Mouse (Mus musculus): ENCODE data around the gene Rsrp1. TPM values are rescaled to one million over a fixed set of nuclear protein-coding genes. Genes with fewer than 3 reads are reported as not detected.

Gene Rsrp1
- 506 and 565 TPM in 2 replicates for polyA plus RNA-seq (2014; fragmentation: Nextera tagmentation; extraction: Ambion mirVana)

- ATAC-seq (ENCODE audit: insufficient number of reproducible peaks, insufficient read depth, low FRiP score, low read depth) = peak; percentile 94
These were observed at the start of gene Rsrp1 for GRCm38 (mm10) chr4:134923258-134924018. Gene Rsrp1, plus strand, starts transcription at chr4:134923592.

GRCm38 (mm10) chr4:134876171-134876570 is 47.2 kb upstream of the Rsrp1 start:
- no peaks in the 10 kb centered on the region for H3K36me3 ChIP-seq (ENCODE audit: control insufficient read depth, insufficient read depth, low read length)
- no peak overlapping the region for H3K4me3 ChIP-seq (ENCODE audit: low read depth, low read length)
- WGBS = 74% methylated on average over 9 of the region's 9 CpGs
- H3K27me3 ChIP-seq (ENCODE audit: control insufficient read depth, insufficient read depth, low read length) = no peaks in the 10 kb centered on the region
- no peak for ATAC-seq (ENCODE audit: insufficient number of reproducible peaks, insufficient read depth, low FRiP score, low read depth)
- H3K27ac ChIP-seq (ENCODE audit: low read length) = no peak overlapping the region
- H3K9ac ChIP-seq (replicated peaks; ENCODE audit: low read depth, low read length) = no peak overlapping the region
- H3K4me1 ChIP-seq (ENCODE audit: control insufficient read depth, insufficient read depth, low read length) = 0 out of 2 replicates have a peak, but pooled peaks cover 4% of the 10 kb centered on the region
- H3K9me3 ChIP-seq (ENCODE audit: control insufficient read depth, low read depth, low read length) = no peaks in the 10 kb centered on the region
- H3K4me2 ChIP-seq (replicated peaks; ENCODE audit: low read depth, low read length) = no peak overlapping the region

More at GRCm38 (mm10) chr4:134923258-134924018, at the start of gene Rsrp1:
- WGBS = under 1% methylated on average over 64 of the region's 64 CpGs
- H3K9ac ChIP-seq (replicated peaks; ENCODE audit: low read depth, low read length) = peak within 1 kb of the TSS; percentile 96
- H3K36me3 ChIP-seq (ENCODE audit: control insufficient read depth, insufficient read depth, low read length) = peaks cover 33% of the 10 kb centered on the region
- no peaks in the 10 kb centered on the region for H3K27me3 ChIP-seq (ENCODE audit: control insufficient read depth, insufficient read depth, low read length)
- peak within 1 kb of the TSS; percentile 95 for H3K4me2 ChIP-seq (replicated peaks; ENCODE audit: low read depth, low read length)
- peak within 1 kb of the TSS; percentile 100 for H3K4me3 ChIP-seq (ENCODE audit: low read depth, low read length)
- H3K27ac ChIP-seq (ENCODE audit: low read length) = peak within 1 kb of the TSS; percentile 95
- peaks cover 13% of the 10 kb centered on the region for H3K4me1 ChIP-seq (ENCODE audit: control insufficient read depth, insufficient read depth, low read length)
- no peaks in the 10 kb centered on the region for H3K9me3 ChIP-seq (ENCODE audit: control insufficient read depth, low read depth, low read length)

- Histone ChIP-seq H3K9me3 (ENCODE audit: control insufficient read depth, low read depth, low read length) (no peaks in the 10 kb centered on the region), H3K27ac (ENCODE audit: low read length) (no peak overlapping the region), H3K4me2 (replicated peaks; ENCODE audit: low read depth, low read length) (peak overlapping the region; percentile 56), H3K27me3 (ENCODE audit: control insufficient read depth, insufficient read depth, low read length) (no peaks in the 10 kb centered on the region), H3K4me3 (ENCODE audit: low read depth, low read length) (peak overlapping the region; percentile 24), H3K36me3 (ENCODE audit: control insufficient read depth, insufficient read depth, low read length) (no peaks in the 10 kb centered on the region), H3K4me1 (ENCODE audit: control insufficient read depth, insufficient read depth, low read length) (0 out of 2 replicates have a peak, but pooled peaks cover 4% of the 10 kb centered on the region), H3K9ac (replicated peaks; ENCODE audit: low read depth, low read length) (no peak overlapping the region)
- ATAC-seq (ENCODE audit: insufficient number of reproducible peaks, insufficient read depth, low FRiP score, low read depth) = no peak
- 3% methylated on average over 17 of the region's 17 CpGs for WGBS
These were observed 43.9 kb upstream of the Rsrp1 start for GRCm38 (mm10) chr4:134879410-134879981.

- H3K36me3 ChIP-seq (ENCODE audit: control insufficient read depth, insufficient read depth, low read length) = no peaks in the 10 kb centered on the region
- no peak overlapping the region for H3K27ac ChIP-seq (ENCODE audit: low read length)
- H3K4me3 ChIP-seq (ENCODE audit: low read depth, low read length) = peak overlapping the region; percentile 24; the same call in 1 of the 2 replicates
- 0 out of 2 replicates have a peak, but pooled peaks cover 4% of the 10 kb centered on the region for H3K4me1 ChIP-seq (ENCODE audit: control insufficient read depth, insufficient read depth, low read length)
- no peaks in the 10 kb centered on the region for H3K9me3 ChIP-seq (ENCODE audit: control insufficient read depth, low read depth, low read length)
- no peaks in the 10 kb centered on the region for H3K27me3 ChIP-seq (ENCODE audit: control insufficient read depth, insufficient read depth, low read length)
- peak overlapping the region; percentile 56 for H3K4me2 ChIP-seq (replicated peaks; ENCODE audit: low read depth, low read length)
- no peak overlapping the region for H3K9ac ChIP-seq (replicated peaks; ENCODE audit: low read depth, low read length)
- WGBS = 39% methylated on average over 6 of the region's 6 CpGs
- no peak for ATAC-seq (ENCODE audit: insufficient number of reproducible peaks, insufficient read depth, low FRiP score, low read depth)
These were observed 43.4 kb upstream of the Rsrp1 start for GRCm38 (mm10) chr4:134880041-134880440.

GRCm38 (mm10) chr4:134883266-134883665 is 40.1 kb upstream of the Rsrp1 start:
- Histone ChIP-seq H3K9me3 (ENCODE audit: control insufficient read depth, low read depth, low read length) (no peaks in the 10 kb centered on the region), H3K4me1 (ENCODE audit: control insufficient read depth, insufficient read depth, low read length) (0 out of 2 replicates have a peak, but pooled peaks cover 4% of the 10 kb centered on the region), H3K4me3 (ENCODE audit: low read depth, low read length) (no peak overlapping the region), H3K9ac (replicated peaks; ENCODE audit: low read depth, low read length) (no peak overlapping the region), H3K4me2 (replicated peaks; ENCODE audit: low read depth, low read length) (no peak overlapping the region), H3K27ac (ENCODE audit: low read length) (no peak overlapping the region), H3K27me3 (ENCODE audit: control insufficient read depth, insufficient read depth, low read length) (no peaks in the 10 kb centered on the region), H3K36me3 (ENCODE audit: control insufficient read depth, insufficient read depth, low read length) (no peaks in the 10 kb centered on the region)
- ATAC-seq (ENCODE audit: insufficient number of reproducible peaks, insufficient read depth, low FRiP score, low read depth) = no peak
- 26% methylated on average over 7 of the region's 7 CpGs for WGBS

- no peak overlapping the region for H3K9ac ChIP-seq (replicated peaks; ENCODE audit: low read depth, low read length)
- no peak for ATAC-seq (ENCODE audit: insufficient number of reproducible peaks, insufficient read depth, low FRiP score, low read depth)
- no peak overlapping the region for H3K4me2 ChIP-seq (replicated peaks; ENCODE audit: low read depth, low read length)
- H3K4me3 ChIP-seq (ENCODE audit: low read depth, low read length) = no peak overlapping the region
- no peak overlapping the region for H3K27ac ChIP-seq (ENCODE audit: low read length)
- no peaks in the 10 kb centered on the region for H3K9me3 ChIP-seq (ENCODE audit: control insufficient read depth, low read depth, low read length)
- no peaks in the 10 kb centered on the region for H3K36me3 ChIP-seq (ENCODE audit: control insufficient read depth, insufficient read depth, low read length)
- WGBS = 84% methylated on average over 10 of the region's 10 CpGs
- H3K27me3 ChIP-seq (ENCODE audit: control insufficient read depth, insufficient read depth, low read length) = no peaks in the 10 kb centered on the region
- H3K4me1 ChIP-seq (ENCODE audit: control insufficient read depth, insufficient read depth, low read length) = 0 out of 2 replicates have a peak, but pooled peaks cover 4% of the 10 kb centered on the region
These were observed 39.6 kb upstream of the Rsrp1 start for GRCm38 (mm10) chr4:134883808-134884207.

GRCm38 (mm10) chr4:134884364-134884763 is 39.0 kb upstream of the Rsrp1 start:
- no peak for ATAC-seq (ENCODE audit: insufficient number of reproducible peaks, insufficient read depth, low FRiP score, low read depth)
- no peaks in the 10 kb centered on the region for H3K9me3 ChIP-seq (ENCODE audit: control insufficient read depth, low read depth, low read length)
- 0 out of 2 replicates have a peak, but pooled peaks cover 4% of the 10 kb centered on the region for H3K4me1 ChIP-seq (ENCODE audit: control insufficient read depth, insufficient read depth, low read length)
- H3K36me3 ChIP-seq (ENCODE audit: control insufficient read depth, insufficient read depth, low read length) = no peaks in the 10 kb centered on the region
- no peaks in the 10 kb centered on the region for H3K27me3 ChIP-seq (ENCODE audit: control insufficient read depth, insufficient read depth, low read length)
- no peak overlapping the region for H3K4me3 ChIP-seq (ENCODE audit: low read depth, low read length)
- H3K4me2 ChIP-seq (replicated peaks; ENCODE audit: low read depth, low read length) = no peak overlapping the region
- H3K9ac ChIP-seq (replicated peaks; ENCODE audit: low read depth, low read length) = no peak overlapping the region
- no peak overlapping the region for H3K27ac ChIP-seq (ENCODE audit: low read length)
- WGBS = 92% methylated on average over 4 of the region's 4 CpGs

- WGBS = 82% methylated on average over 6 of the region's 6 CpGs
These were observed 31.3 kb upstream of the Rsrp1 start for GRCm38 (mm10) chr4:134892096-134892495.

More at GRCm38 (mm10) chr4:134892096-134892495, 31.3 kb upstream of the Rsrp1 start:
- Histone ChIP-seq H3K9ac (replicated peaks; ENCODE audit: low read depth, low read length) (no peak overlapping the region), H3K4me2 (replicated peaks; ENCODE audit: low read depth, low read length) (no peak overlapping the region), H3K27me3 (ENCODE audit: control insufficient read depth, insufficient read depth, low read length) (no peaks in the 10 kb centered on the region), H3K36me3 (ENCODE audit: control insufficient read depth, insufficient read depth, low read length) (peaks cover 12% of the 10 kb centered on the region; the same call in 1 of the 2 replicates), H3K4me3 (ENCODE audit: low read depth, low read length) (no peak overlapping the region), H3K27ac (ENCODE audit: low read length) (no peak overlapping the region), H3K9me3 (ENCODE audit: control insufficient read depth, low read depth, low read length) (no peaks in the 10 kb centered on the region), H3K4me1 (ENCODE audit: control insufficient read depth, insufficient read depth, low read length) (no peaks in the 10 kb centered on the region)
- ATAC-seq (ENCODE audit: insufficient number of reproducible peaks, insufficient read depth, low FRiP score, low read depth) = no peak

Measured in stomach, embryonic 14.5 days (tissue).